Mouse (Mus musculus) intestine, embryonic 14.5 days (tissue): ENCODE data around the gene Plpp1. TPM values are rescaled to one million over a fixed set of nuclear protein-coding genes. Genes with fewer than 3 reads are reported as not detected.

Experiments
- ATAC-seq: fragments of 200-750 bp; cut with Nextera tagmentation; replicated peaks from 2 replicates; pipeline ENCODE4 v1.8.0; 2017; ENCODE audit warnings: low read depth, moderate number of reproducible peaks, moderate TSS enrichment, moderate library complexity; ENCODE audit not compliant: low FRiP score, low TSS enrichment
- DNase-seq: peaks from one replicate; pipeline ENCODE4 v3.0.0-alpha.2; 2018; ENCODE audit warnings: low spot score
- H3K27ac ChIP-seq: fragments of 300-500 bp; sonication (generic); 2 replicates; pipeline ENCODE4 v1.5.1; 2014; ENCODE audit warnings: low read depth, mild to moderate bottlenecking, control low read depth
- H3K27me3 ChIP-seq: fragments of 300-500 bp; sonication (generic); replicated peaks from 2 replicates; pipeline ENCODE4 v1.6.1; 2014; ENCODE audit warnings: low read length, control low read depth; ENCODE audit not compliant: control insufficient read depth, insufficient read depth
- H3K36me3 ChIP-seq: fragments of 300-500 bp; sonication (generic); 2 replicates; pipeline ENCODE4 v1.6.1; 2014; ENCODE audit warnings: low read length, control low read depth; ENCODE audit not compliant: control insufficient read depth, insufficient read depth
- H3K4me1 ChIP-seq: fragments of 300-500 bp; sonication (generic); replicated peaks from 2 replicates; pipeline ENCODE4 v1.6.1; 2014; ENCODE audit warnings: low read length, control low read depth, mixed read lengths; ENCODE audit not compliant: control insufficient read depth, insufficient read depth
- H3K4me2 ChIP-seq: fragments of 300-500 bp; sonication (generic); 2 replicates; pipeline ENCODE4 v1.6.1; 2014; ENCODE audit warnings: low read length
- H3K4me3 ChIP-seq: fragments of 300-500 bp; sonication (generic); 2 replicates; pipeline ENCODE4 v1.5.1; 2014; ENCODE audit warnings: low read depth, low read length, control low read depth, mixed read lengths
- H3K9ac ChIP-seq: fragments of 300-500 bp; sonication (generic); 2 replicates; pipeline ENCODE4 v1.6.1; 2014; ENCODE audit warnings: mild to moderate bottlenecking, low read length
- H3K9me3 ChIP-seq: fragments of 300-500 bp; sonication (generic); 2 replicates; pipeline ENCODE4 v1.6.1; 2016; ENCODE audit warnings: low read length, control low read depth; ENCODE audit not compliant: control insufficient read depth
- WGBS: fragments of 180-500 bp; shearing (Covaris S2); extraction: QIAGEN DNeasy Blood & Tissue Kit; methylation state at CpG from one replicate; pipeline ENCODE4 v1.1.7; 2014; 5-methylcytosine and 5-hydroxymethylcytosine counted together
- polyA plus RNA-seq: library from polyadenylated mRNA; unstranded; fragments of >200 nt; fragmentation: Nextera tagmentation; extraction: Ambion mirVana; gene quantifications from 2 replicates; pipeline ENCODE4 v1.2.1, GENCODE M21; 2014

Gene Plpp1
- polyA plus RNA-seq, 1 experiment from 2014 or later: 77.6 TPM

DNA sequence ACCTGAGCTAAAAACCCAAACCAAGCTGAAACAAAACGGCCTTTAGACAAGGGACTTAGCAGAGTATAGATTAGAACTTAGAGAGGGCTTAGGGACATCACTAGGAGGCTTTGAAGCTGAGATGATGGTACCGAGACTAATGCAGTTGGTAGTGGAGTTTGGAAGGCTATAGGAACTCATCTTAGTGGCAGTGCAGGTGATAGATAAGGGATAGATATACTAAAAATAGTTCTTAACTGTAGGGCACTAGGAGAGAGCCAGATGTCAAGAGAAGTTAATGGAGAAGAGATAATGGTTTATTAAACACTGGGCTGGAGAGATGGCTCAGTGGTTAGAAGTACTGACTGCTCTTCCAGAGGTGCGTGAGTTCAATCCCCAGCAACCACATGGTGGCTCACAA is 15.4 kb downstream of the Plpp1 start:
- Histone ChIP-seq H3K9ac (no peak overlapping the region), H3K27me3 (no peaks in the 10 kb centered on the region), H3K4me1 (no peaks in the 10 kb centered on the region), H3K4me3 (no peak overlapping the region), H3K27ac (no peak overlapping the region), H3K9me3 (no peaks in the 10 kb centered on the region), H3K4me2 (no peak overlapping the region), H3K36me3 (no peaks in the 10 kb centered on the region)
- DNase-seq (no peak), ATAC-seq (no peak)
- 83% methylated on average over 3 of the region's 3 CpGs for WGBS

DNA sequence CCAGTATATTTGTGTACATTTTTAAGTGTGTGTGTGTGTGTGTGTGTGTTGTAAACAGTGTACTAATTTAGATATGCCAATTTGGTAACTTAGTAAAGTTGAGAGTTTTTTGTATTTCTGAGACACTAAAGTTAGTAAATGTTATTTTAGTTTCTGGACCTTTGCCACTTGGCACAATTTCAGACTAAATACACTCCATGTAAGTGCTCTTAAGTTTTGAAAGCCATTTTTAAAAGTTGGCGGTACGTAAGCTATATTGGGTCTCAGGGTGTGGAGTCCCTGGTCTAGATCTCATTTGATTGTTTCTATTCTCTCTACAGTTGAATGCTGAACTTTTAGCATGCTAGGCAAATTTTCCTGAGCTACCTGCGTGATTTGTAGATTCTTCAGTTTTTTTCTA is 17.5 kb downstream of the Plpp1 start:
- ATAC-seq (no peak), DNase-seq (no peak)
- Histone ChIP-seq H3K36me3 (no peaks in the 10 kb centered on the region), H3K27me3 (no peaks in the 10 kb centered on the region), H3K9ac (no peak overlapping the region), H3K4me1 (no peaks in the 10 kb centered on the region), H3K4me3 (no peak overlapping the region), H3K9me3 (no peaks in the 10 kb centered on the region), H3K4me2 (no peak overlapping the region), H3K27ac (no peak overlapping the region)
- 55% methylated on average over 3 of the region's 3 CpGs for WGBS

DNA sequence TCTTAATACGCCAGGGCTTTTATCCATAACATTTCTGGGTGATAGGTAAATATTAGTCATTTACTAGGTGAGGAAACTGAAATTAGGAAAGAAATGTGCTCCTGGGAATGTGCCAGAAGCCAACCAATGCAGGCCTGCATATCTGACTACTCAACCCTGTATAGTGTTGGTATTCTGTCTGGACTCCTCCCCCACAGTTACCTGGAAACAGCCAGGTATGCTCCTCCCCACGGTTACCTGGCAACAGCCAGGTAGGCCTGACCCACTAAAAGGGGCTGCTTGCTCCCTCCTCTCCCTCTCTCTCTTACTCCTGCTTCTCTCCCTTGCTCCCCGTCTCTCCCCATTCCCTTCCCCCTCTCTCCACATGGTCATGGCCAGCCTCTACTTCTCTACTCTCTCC is 21.8 kb downstream of the Plpp1 start:
- no peak overlapping the region for H3K4me2 ChIP-seq
- no peaks in the 10 kb centered on the region for H3K4me1 ChIP-seq
- H3K9me3 ChIP-seq: no peaks in the 10 kb centered on the region
- WGBS: 78% methylated on average over 3 of the region's 3 CpGs
- no peaks in the 10 kb centered on the region for H3K27me3 ChIP-seq
- H3K27ac ChIP-seq: no peak overlapping the region
- no peaks in the 10 kb centered on the region for H3K36me3 ChIP-seq
- no peak overlapping the region for H3K4me3 ChIP-seq
- no peak for DNase-seq
- no peak; the same call in 1 of the 2 replicates for ATAC-seq
- no peak overlapping the region for H3K9ac ChIP-seq

DNA sequence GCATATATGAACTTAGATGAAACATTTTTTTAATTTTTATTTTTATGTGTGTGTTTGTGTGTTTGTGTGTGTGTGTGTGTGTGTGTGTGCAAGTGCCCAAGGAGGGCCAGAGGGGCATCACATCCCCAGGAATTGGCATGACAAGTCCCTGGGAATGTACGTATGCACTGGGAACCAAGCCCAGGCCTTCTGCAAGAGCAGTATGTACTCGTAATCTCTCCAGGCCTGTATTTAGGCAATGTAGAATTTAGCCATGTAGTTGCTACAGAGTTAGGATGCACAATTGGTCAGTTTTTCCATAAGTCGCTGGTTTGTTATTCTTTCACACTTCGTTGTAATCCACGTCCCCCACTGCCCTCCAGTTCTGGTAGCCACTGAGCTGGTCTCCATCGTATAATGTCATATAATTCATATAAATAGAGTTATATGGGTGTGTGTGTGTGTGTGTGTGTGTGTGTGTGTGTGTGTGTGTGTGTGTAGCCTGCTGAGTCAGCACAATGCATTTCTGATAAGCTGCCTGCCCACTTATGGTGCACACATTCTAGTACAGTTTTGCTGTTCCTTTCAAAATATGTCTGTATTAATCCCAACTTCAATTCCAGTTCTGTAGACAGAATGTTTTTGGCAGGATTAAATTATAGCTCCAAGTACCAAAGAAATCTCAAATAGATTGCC is 22.8 kb downstream of the Plpp1 start:
- Histone ChIP-seq H3K27ac (no peak overlapping the region), H3K9me3 (no peaks in the 10 kb centered on the region), H3K36me3 (no peaks in the 10 kb centered on the region), H3K4me2 (no peak overlapping the region), H3K4me1 (no peaks in the 10 kb centered on the region), H3K4me3 (no peak overlapping the region), H3K9ac (no peak overlapping the region), H3K27me3 (no peaks in the 10 kb centered on the region)
- DNase-seq (no peak), ATAC-seq (no peak)
- WGBS: 76% methylated on average over 6 of the region's 6 CpGs

DNA sequence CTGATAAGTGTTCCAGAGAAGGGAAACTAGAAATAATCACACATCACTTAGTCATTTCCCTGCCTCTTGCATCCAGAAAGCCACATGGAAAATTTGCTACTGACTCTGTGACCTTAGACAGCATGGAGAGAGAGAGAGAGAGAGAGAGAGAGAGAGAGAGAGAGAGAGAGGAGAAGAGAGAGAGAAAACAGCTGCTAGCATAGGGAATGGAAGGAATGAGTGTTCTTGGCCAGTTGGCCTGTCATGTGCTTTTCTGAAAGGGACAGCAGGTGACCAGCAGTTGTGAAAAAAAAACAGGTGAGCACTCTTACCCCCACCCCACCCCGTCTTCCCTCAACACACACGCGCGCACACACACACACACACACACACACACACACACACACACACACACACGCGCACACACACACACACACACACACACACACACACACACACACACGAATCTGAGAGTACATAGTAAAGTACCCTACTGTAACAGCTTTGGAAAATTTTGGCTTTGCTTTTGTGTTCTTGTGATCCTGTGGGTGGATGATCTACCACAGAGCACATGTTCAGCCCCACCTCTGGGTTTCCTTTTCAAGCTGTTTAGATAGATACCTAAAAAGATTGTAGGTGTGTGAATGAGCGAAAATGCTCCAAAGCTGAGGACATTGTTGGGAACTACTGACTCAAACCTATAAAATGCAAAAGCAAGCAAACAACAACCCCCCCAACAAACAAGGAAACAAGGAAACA is 23.5 kb downstream of the Plpp1 start:
- ATAC-seq (no peak), DNase-seq (no peak)
- Histone ChIP-seq H3K4me2 (no peak overlapping the region), H3K9ac (no peak overlapping the region), H3K4me3 (no peak overlapping the region), H3K4me1 (no peaks in the 10 kb centered on the region), H3K9me3 (no peaks in the 10 kb centered on the region), H3K27me3 (no peaks in the 10 kb centered on the region), H3K36me3 (no peaks in the 10 kb centered on the region), H3K27ac (no peak overlapping the region)
- WGBS: 88% methylated on average over 3 of the region's 8 CpGs

DNA sequence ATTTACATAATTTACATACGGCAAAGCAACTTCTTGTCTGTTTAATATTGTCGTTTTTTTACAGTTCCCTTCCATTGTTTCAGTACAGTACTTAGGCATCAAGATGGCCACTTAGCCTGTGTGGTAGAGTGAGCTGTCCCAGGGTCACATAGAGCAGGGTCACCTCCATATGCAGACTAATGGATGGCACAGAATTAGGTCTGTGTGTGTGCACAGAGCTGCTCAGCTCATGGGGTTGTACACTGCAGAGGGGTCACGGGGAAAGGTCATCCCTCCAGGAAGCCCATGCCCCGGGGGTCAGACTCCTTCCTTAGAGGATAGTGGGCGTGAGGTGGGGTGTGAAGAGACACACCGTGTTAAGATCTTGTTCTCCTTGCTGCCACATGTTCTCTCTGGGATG is 24.9 kb downstream of the Plpp1 start:
- no peaks in the 10 kb centered on the region for H3K9me3 ChIP-seq
- ATAC-seq (no peak), DNase-seq (no peak)
- H3K27me3 ChIP-seq: no peaks in the 10 kb centered on the region
- 58% methylated on average over 6 of the region's 6 CpGs for WGBS
- H3K4me2 ChIP-seq: no peak overlapping the region
- H3K36me3 ChIP-seq: no peaks in the 10 kb centered on the region
- no peaks in the 10 kb centered on the region for H3K4me1 ChIP-seq
- H3K9ac ChIP-seq: no peak overlapping the region
- H3K4me3 ChIP-seq: no peak overlapping the region
- H3K27ac ChIP-seq: no peak overlapping the region

DNA sequence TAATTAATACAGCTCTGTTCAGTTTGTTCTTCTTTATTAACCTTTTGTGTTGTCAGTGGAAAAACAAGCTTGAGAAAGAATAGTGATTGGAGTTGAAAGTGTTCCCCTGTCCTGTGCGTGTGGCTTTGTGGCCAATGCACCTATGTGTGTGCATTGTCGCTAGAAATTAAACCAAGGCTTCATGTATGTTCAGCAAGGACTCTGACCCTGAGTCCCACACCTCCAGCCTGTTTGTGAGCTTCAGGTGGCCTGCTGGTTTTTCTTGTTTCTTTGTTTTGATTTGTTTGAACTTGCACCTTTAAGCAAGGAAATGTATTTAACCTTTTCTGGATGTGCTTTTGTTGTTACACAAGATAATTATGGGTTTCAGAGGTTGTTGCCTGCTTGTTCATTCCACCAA is 29.0 kb downstream of the Plpp1 start:
- DNase-seq (no peak), ATAC-seq (no peak)
- H3K9ac ChIP-seq: no peak overlapping the region
- H3K4me3 ChIP-seq: no peak overlapping the region
- H3K4me2 ChIP-seq: no peak overlapping the region
- H3K36me3 ChIP-seq: no peaks in the 10 kb centered on the region
- peaks cover under 1% of the 10 kb centered on the region; the same call in 1 of the 2 replicates for H3K4me1 ChIP-seq
- no peak overlapping the region for H3K27ac ChIP-seq
- no peaks in the 10 kb centered on the region for H3K9me3 ChIP-seq
- H3K27me3 ChIP-seq: no peaks in the 10 kb centered on the region
- 85% methylated on average over 2 of the region's 2 CpGs for WGBS

DNA sequence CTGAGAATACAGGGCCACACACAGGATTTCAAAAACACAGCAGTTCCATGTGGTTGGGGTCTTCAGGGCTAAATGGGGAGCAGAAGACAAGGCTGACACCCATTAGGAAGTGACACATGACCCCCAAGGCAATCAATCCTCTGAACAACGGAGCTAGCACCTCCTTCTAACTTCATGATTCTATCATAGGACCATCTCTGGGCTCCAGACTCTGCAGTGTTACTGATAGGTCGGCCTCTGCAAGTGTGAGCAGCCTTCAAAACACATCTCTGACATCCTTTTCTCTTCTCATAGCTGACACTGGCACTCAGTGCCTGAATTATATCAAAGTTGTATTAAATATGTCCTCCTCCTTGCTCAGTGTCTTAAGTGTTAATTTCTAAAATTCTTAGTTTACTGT is 32.0 kb downstream of the Plpp1 start:
- DNase-seq (no peak), ATAC-seq (no peak)
- H3K9ac ChIP-seq: no peak overlapping the region
- H3K9me3 ChIP-seq: no peaks in the 10 kb centered on the region
- no peak overlapping the region for H3K4me3 ChIP-seq
- WGBS: 35% methylated on average over 2 of the region's 2 CpGs
- H3K4me1 ChIP-seq: peaks cover 9% of the 10 kb centered on the region
- H3K27me3 ChIP-seq: no peaks in the 10 kb centered on the region
- H3K36me3 ChIP-seq: no peaks in the 10 kb centered on the region
- no peak overlapping the region for H3K4me2 ChIP-seq
- no peak overlapping the region for H3K27ac ChIP-seq
